Mouse (Mus musculus) intestine, embryonic 16.5 days (tissue): ENCODE results near the gene Ttc26. TPM values are rescaled to one million over a fixed set of nuclear protein-coding genes. Genes with fewer than 3 reads are reported as not detected.
"Not testable (repeated sequence)": the region's sequence is repeated elsewhere in the genome, so short reads cannot be mapped to it uniquely, and the experiment has no call there.

Experiments used
- ATAC-seq: fragments of 200-750 bp; cut with Nextera tagmentation; 2 replicates; pipeline ENCODE4 v1.8.0; 2017; ENCODE audit warnings: moderate TSS enrichment, moderate library complexity
- H3K27ac ChIP-seq: fragments of 300-500 bp; sonication (generic); 2 replicates; pipeline ENCODE4 v1.5.1; 2014; ENCODE audit warnings: mild to moderate bottlenecking, low read length
- H3K27me3 ChIP-seq: fragments of 300-500 bp; sonication (generic); replicated peaks from 2 replicates; pipeline ENCODE4 v1.6.1; 2014; ENCODE audit warnings: low read length, control low read depth, mixed read lengths; ENCODE audit not compliant: control insufficient read depth, insufficient read depth
- H3K36me3 ChIP-seq: fragments of 300-500 bp; sonication (generic); 2 replicates; pipeline ENCODE4 v1.6.1; 2014; ENCODE audit warnings: low read length, control low read depth; ENCODE audit not compliant: control insufficient read depth, insufficient read depth
- H3K4me1 ChIP-seq: fragments of 300-500 bp; sonication (generic); 2 replicates; pipeline ENCODE4 v1.6.1; 2014; ENCODE audit warnings: low read length, control low read depth, mixed read lengths; ENCODE audit not compliant: control insufficient read depth, insufficient read depth
- H3K4me2 ChIP-seq: fragments of 300-500 bp; sonication (generic); 2 replicates; pipeline ENCODE4 v1.6.1; 2014; ENCODE audit warnings: low read depth, low read length, control low read depth
- H3K4me3 ChIP-seq: fragments of 300-500 bp; sonication (generic); 2 replicates; pipeline ENCODE4 v1.5.1; 2014; ENCODE audit warnings: mild to moderate bottlenecking, low read length
- H3K9ac ChIP-seq: fragments of 300-500 bp; sonication (generic); 2 replicates; pipeline ENCODE4 v1.6.1; 2014; ENCODE audit warnings: low read depth, low read length
- H3K9me3 ChIP-seq: fragments of 300-500 bp; sonication (generic); 2 replicates; pipeline ENCODE4 v1.6.1; 2016; ENCODE audit warnings: low read length, control low read depth; ENCODE audit not compliant: control insufficient read depth
- WGBS: fragments of 180-500 bp; shearing (Covaris S2); extraction: QIAGEN DNeasy Blood & Tissue Kit; methylation state at CpG from one replicate; pipeline ENCODE4 v1.1.7; 2014; 5-methylcytosine and 5-hydroxymethylcytosine counted together
- polyA plus RNA-seq: library from polyadenylated mRNA; unstranded; fragments of >200 nt; fragmentation: Nextera tagmentation; extraction: Ambion mirVana; gene quantifications from 2 replicates; pipeline ENCODE4 v1.2.1, GENCODE M21; 2015

The Ttc26 gene
- polyA plus RNA-seq, 1 experiment from 2014 or later, result 3.2 TPM

GRCm38 (mm10) chr6:38361937-38362336, 19.3 kb upstream of the Ttc26 start:
- no peak overlapping the region for H3K27ac ChIP-seq
- H3K4me2 ChIP-seq, result no peak overlapping the region
- WGBS, result 41% methylated on average over 1 of the region's 1 CpGs
- H3K9ac ChIP-seq, result no peak overlapping the region
- H3K9me3 ChIP-seq, result no peaks in the 10 kb centered on the region
- no peak for ATAC-seq
- no peaks in the 10 kb centered on the region for H3K27me3 ChIP-seq
- peaks cover 4% of the 10 kb centered on the region; the same call in 1 of the 2 replicates for H3K4me1 ChIP-seq
- H3K36me3 ChIP-seq, result no peaks in the 10 kb centered on the region
- no peak overlapping the region for H3K4me3 ChIP-seq

DNA sequence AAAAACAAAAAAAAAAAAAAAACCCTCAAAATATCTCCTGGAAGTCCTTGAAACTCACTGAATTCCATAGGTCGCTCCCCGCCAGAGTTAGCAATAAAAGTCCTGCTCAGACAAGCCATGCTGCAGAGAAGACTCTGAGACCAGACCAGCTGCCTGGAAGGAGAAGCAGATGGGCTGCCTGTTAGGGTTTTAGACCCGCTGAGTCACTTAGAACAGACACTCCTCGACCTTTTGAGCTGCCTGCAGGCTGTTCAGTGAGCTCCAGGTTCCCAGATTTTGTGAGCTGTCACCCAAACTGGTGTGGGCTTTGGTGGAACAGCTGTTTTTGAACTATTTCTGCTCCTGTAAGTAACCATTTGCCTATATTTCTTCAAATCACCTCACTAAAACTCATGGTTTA, 17.9 kb upstream of the Ttc26 start:
- Histone ChIP-seq H3K27ac (no peak overlapping the region), H3K9ac (no peak overlapping the region), H3K4me2 (no peak overlapping the region), H3K36me3 (no peaks in the 10 kb centered on the region), H3K4me1 (peaks cover 4% of the 10 kb centered on the region; the same call in 1 of the 2 replicates), H3K4me3 (no peak overlapping the region), H3K9me3 (no peaks in the 10 kb centered on the region), H3K27me3 (no peaks in the 10 kb centered on the region)
- ATAC-seq, result no peak
- WGBS, result 50% methylated on average over 4 of the region's 4 CpGs

GRCm38 (mm10) chr6:38364121-38364520, 17.1 kb upstream of the Ttc26 start:
- Histone ChIP-seq H3K27me3 (no peaks in the 10 kb centered on the region), H3K27ac (no peak overlapping the region), H3K4me3 (no peak overlapping the region), H3K36me3 (no peaks in the 10 kb centered on the region), H3K4me2 (no peak overlapping the region), H3K4me1 (peaks cover 4% of the 10 kb centered on the region; the same call in 1 of the 2 replicates), H3K9ac (no peak overlapping the region), H3K9me3 (no peaks in the 10 kb centered on the region)
- no peak for ATAC-seq

DNA sequence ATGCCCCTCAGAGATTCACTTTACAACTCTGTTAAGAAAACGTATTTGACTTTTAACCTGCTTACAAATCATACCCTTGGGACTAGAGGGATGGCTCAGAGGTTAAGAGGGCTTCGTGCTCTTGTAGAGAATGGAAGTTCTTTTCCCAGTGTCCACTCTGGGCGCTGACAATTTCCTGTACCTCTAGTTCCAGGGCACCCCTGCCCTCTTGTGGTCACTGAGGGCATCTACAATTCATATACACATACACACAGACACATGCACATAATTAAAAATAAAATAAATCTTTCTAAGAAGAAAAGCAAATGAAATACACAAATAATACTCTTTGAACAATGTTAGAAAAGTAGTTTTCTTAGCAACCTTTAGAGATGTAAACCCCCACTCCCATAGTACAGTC, 11.3 kb upstream of the Ttc26 start:
- no peak overlapping the region for H3K4me3 ChIP-seq
- no peaks in the 10 kb centered on the region for H3K27me3 ChIP-seq
- WGBS, result 73% methylated on average over 3 of the region's 3 CpGs
- H3K36me3 ChIP-seq, result no peaks in the 10 kb centered on the region
- H3K4me2 ChIP-seq, result no peak overlapping the region
- no peak for ATAC-seq
- H3K9ac ChIP-seq, result no peak overlapping the region
- no peak overlapping the region for H3K27ac ChIP-seq
- H3K9me3 ChIP-seq, result no peaks in the 10 kb centered on the region
- H3K4me1 ChIP-seq, result no peaks in the 10 kb centered on the region

DNA sequence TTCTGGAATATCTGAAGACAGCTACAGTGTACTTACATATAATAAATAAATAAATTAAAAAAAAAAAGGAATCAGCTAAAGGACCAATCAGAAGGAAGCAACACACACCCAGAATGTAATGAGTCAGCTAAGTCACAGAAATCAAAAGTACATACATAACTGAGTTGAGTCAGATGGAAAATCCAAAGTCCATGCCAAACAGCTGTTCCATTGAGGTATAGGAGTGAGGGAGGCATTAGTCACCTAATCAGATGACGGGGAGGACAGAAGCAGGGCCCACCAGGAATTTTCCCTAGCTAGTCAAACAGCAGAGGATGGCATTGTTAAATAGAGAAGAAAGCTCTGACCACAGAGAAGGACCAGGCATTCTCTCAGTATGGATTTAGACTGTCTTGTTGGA, 7.0 kb upstream of the Ttc26 start:
- no peak overlapping the region for H3K27ac ChIP-seq
- H3K4me2 ChIP-seq, result no peak overlapping the region
- H3K4me3 ChIP-seq, result no peak overlapping the region
- H3K36me3 ChIP-seq, result no peaks in the 10 kb centered on the region
- ATAC-seq, result no peak
- no peaks in the 10 kb centered on the region for H3K9me3 ChIP-seq
- H3K4me1 ChIP-seq, result no peaks in the 10 kb centered on the region
- H3K27me3 ChIP-seq, result no peaks in the 10 kb centered on the region
- no peak overlapping the region for H3K9ac ChIP-seq
- 50% methylated on average over 1 of the region's 1 CpGs for WGBS

GRCm38 (mm10) chr6:38380764-38381128, 523 bp upstream of the Ttc26 start:
- H3K9me3 ChIP-seq, result no peaks in the 10 kb centered on the region
- peak overlapping the region; percentile 56 for H3K4me3 ChIP-seq
- no peaks in the 10 kb centered on the region for H3K36me3 ChIP-seq
- WGBS, result 3% methylated on average over 4 of the region's 4 CpGs
- no peaks in the 10 kb centered on the region for H3K27me3 ChIP-seq
- H3K27ac ChIP-seq, result no peak overlapping the region
- no peak for ATAC-seq
- H3K9ac ChIP-seq, result peak overlapping the region; percentile 69
- H3K4me1 ChIP-seq, result no peaks in the 10 kb centered on the region
- H3K4me2 ChIP-seq, result peak overlapping the region; percentile 54

DNA sequence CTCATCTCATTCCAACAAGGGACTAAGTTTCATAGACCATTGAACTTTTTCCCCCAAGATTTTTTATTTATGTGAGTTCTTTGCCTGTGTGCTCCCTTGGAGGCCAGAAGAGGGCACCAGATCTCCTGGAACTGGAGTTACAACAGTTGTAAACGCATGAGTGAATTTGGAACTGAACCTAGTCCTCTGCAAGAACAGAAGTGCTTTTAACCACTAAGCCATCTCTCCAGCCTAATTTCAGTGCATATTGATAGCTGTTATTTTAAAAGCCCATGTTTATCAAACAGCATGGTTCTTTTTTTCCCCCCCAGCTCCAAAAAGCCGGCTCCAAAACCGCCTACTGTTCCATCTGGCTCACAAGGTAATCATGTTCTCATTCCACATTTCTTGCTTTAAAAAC, 8.4 kb downstream of the Ttc26 start:
- Histone ChIP-seq H3K4me3 (no peak overlapping the region), H3K27ac (no peak overlapping the region), H3K4me1 (no peaks in the 10 kb centered on the region), H3K27me3 (no peaks in the 10 kb centered on the region), H3K9me3 (no peaks in the 10 kb centered on the region), H3K4me2 (no peak overlapping the region), H3K9ac (no peak overlapping the region), H3K36me3 (no peaks in the 10 kb centered on the region)
- ATAC-seq, result no peak
- WGBS, result 82% methylated on average over 3 of the region's 3 CpGs

GRCm38 (mm10) chr6:38432457-38432856, 51.2 kb downstream of the Ttc26 start:
- Histone ChIP-seq H3K4me2 (peak overlapping the region; percentile 85), H3K4me3 (peak overlapping the region; percentile 97)
- H3K27me3 ChIP-seq, ATAC-seq, H3K36me3 ChIP-seq, H3K9me3 ChIP-seq, H3K27ac ChIP-seq, H3K9ac ChIP-seq, H3K4me1 ChIP-seq: not testable (repeated sequence)
- 76% methylated on average over 5 of the region's 5 CpGs for WGBS

GRCm38 (mm10) chr6:38433261-38434033, 52.2 kb downstream of the Ttc26 start, which contains the start of gene Ubn2:
TSS of gene Ubn2 (plus strand) at chr6:38433950.
- ATAC-seq, result peak; percentile 98
- no peaks in the 10 kb centered on the region for H3K27me3 ChIP-seq
- H3K9ac ChIP-seq, result peak within 1 kb of the TSS; percentile 95
- H3K9me3 ChIP-seq, result no peaks in the 10 kb centered on the region
- peak within 1 kb of the TSS; percentile 98 for H3K27ac ChIP-seq
- no peaks in the 10 kb centered on the region for H3K36me3 ChIP-seq
- H3K4me2 ChIP-seq, result peak within 1 kb of the TSS; percentile 85
- H3K4me3 ChIP-seq, result peak within 1 kb of the TSS; percentile 97
- H3K4me1 ChIP-seq, result peaks cover 7% of the 10 kb centered on the region
- WGBS, result under 1% methylated on average over 64 of the region's 64 CpGs
